Mouse (Mus musculus): ENCODE data around the gene Isy1.

DNA sequence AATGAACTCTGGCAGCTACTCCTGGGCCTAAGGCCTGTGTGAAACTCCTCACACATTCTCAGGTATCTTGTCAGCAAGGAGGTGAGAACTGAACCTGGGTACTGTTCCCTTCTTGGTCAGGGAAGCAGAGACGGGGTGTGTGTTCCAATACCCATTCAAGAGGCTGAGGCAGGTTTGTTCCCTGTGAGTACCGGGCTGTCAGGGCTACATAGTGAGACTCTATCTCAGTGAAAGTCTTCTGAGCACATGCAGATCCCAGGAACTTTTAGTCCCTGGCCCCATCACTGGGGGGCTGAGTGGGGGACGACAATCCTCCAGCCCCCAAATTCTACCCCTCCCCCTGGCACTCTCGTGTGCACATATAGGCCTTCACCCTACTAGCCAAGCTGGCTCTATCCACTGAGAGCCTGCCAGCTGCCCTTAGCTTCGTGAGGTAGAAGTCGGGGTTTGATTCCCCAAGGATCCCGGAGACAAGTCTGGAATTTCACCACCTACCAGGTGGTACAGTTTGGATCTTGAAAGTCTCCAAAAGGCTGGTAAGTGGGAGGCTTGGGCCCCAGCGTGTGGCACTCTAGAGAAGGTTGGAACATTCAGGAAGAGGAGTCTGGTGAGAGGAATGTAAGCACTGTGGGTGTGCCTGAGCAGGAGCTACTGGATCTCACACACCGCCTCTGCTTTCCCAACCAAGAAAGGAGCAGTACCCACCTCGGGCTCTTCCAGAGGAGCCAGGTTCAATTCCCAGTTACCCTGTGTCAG is 57.9 kb downstream of the Isy1 start:
- TF ChIP-seq CTCF (conservative IDR thresholded peaks at IDR 0.05 in 1 of 2, IDR thresholded peaks at IDR 0.05 in 1 of 2; ENCODE audit: low read depth in 2 of 2, low read length in 2 of 2) = no peak
- no peak for TF ChIP-seq EP300 (IDR thresholded peaks at IDR 0.05; ENCODE audit: low read length)
- TF ChIP-seq ZNF384 (IDR thresholded peaks at IDR 0.05; ENCODE audit: low read depth, low read length) = no peak
- TF ChIP-seq POLR2A (IDR thresholded peaks at IDR 0.05; ENCODE audit: low read depth, low read length) = no peak
- TF ChIP-seq KAT2A (IDR thresholded peaks at IDR 0.05; ENCODE audit: insufficient replicate concordance, low read length) = no peak
- TF ChIP-seq NRF1 (IDR thresholded peaks at IDR 0.05; ENCODE audit: low read depth, low read length) = no peak
- TF ChIP-seq HCFC1 (IDR thresholded peaks at IDR 0.05; ENCODE audit: low read depth, low read length) = no peak
- no peak for TF ChIP-seq NELFE (IDR thresholded peaks at IDR 0.05; ENCODE audit: low read depth, low read length)
- no peak for TF ChIP-seq RAD21 (IDR thresholded peaks at IDR 0.05; ENCODE audit: low read depth, low read length)
- TF ChIP-seq POLR2AphosphoS2 (IDR thresholded peaks at IDR 0.05; ENCODE audit: low read depth, low read length) = no peak
- TF ChIP-seq SMC3 (IDR thresholded peaks at IDR 0.05; ENCODE audit: low read depth, low read length) = no peak
- no peak for TF ChIP-seq ZKSCAN1 (IDR thresholded peaks at IDR 0.05; ENCODE audit: borderline replicate concordance, low read depth, low read length)
- no peak for TF ChIP-seq BHLHE40 (IDR thresholded peaks at IDR 0.05; ENCODE audit: low read depth, low read length)

Data from CH12.LX (cell line).